Mouse (Mus musculus) embryonic facial prominence, embryonic 13.5 days (tissue): ENCODE results near the gene Cfap206. TPM values are rescaled to one million over a fixed set of nuclear protein-coding genes. Genes with fewer than 3 reads are reported as not detected.
"Not testable (repeated sequence)": the region's sequence is repeated elsewhere in the genome, so short reads cannot be mapped to it uniquely, and the experiment has no call there.

Source experiments
- ATAC-seq: fragments of 200-750 bp; cut with Nextera tagmentation; 2 replicates; pipeline ENCODE4 v1.8.0; 2017; ENCODE audit warnings: low read depth; ENCODE audit not compliant: insufficient number of reproducible peaks, insufficient read depth, low FRiP score, low TSS enrichment
- H3K27ac ChIP-seq: fragments of 300-500 bp; sonication (generic); 2 replicates; pipeline ENCODE4 v1.5.1; 2015; ENCODE audit warnings: moderate library complexity, mild to moderate bottlenecking, inconsistent platforms
- H3K27me3 ChIP-seq: fragments of 300-500 bp; sonication (generic); 2 replicates; pipeline ENCODE4 v1.6.1; 2015; ENCODE audit warnings: mild to moderate bottlenecking, inconsistent platforms
- H3K36me3 ChIP-seq: fragments of 300-500 bp; sonication (generic); 2 replicates; pipeline ENCODE4 v1.6.1; 2015; ENCODE audit warnings: mild to moderate bottlenecking, inconsistent platforms
- H3K4me1 ChIP-seq: fragments of 300-500 bp; sonication (generic); 2 replicates; pipeline ENCODE4 v1.6.1; 2015; ENCODE audit warnings: inconsistent platforms
- H3K4me2 ChIP-seq: fragments of 300-500 bp; sonication (generic); 2 replicates; pipeline ENCODE4 v1.6.1; 2015; ENCODE audit warnings: moderate library complexity, mild to moderate bottlenecking, inconsistent platforms
- H3K4me3 ChIP-seq: fragments of 300-500 bp; sonication (generic); 2 replicates; pipeline ENCODE4 v1.5.1; 2015; ENCODE audit warnings: mild to moderate bottlenecking, inconsistent platforms
- H3K9ac ChIP-seq: fragments of 300-500 bp; sonication (generic); 2 replicates; pipeline ENCODE4 v1.6.1; 2015; ENCODE audit warnings: mild to moderate bottlenecking, inconsistent platforms
- H3K9me3 ChIP-seq: fragments of 300-500 bp; sonication (generic); 2 replicates; pipeline ENCODE4 v1.6.1; 2016; ENCODE audit warnings: inconsistent platforms
- WGBS: fragments of 180-500 bp; shearing (Covaris S2); methylation state at CpG from one replicate; pipeline ENCODE4 v1.1.7; 2015; ENCODE audit warnings: mixed read lengths; 5-methylcytosine and 5-hydroxymethylcytosine counted together
- polyA plus RNA-seq: library from polyadenylated mRNA; unstranded; fragments of >200 nt; fragmentation: Nextera tagmentation; extraction: Ambion mirVana; gene quantifications from 2 replicates; pipeline ENCODE4 v1.2.1, GENCODE M21; 2015

The Cfap206 gene
- polyA plus RNA-seq = 0.27 and 1.3 TPM in 2 replicates

DNA sequence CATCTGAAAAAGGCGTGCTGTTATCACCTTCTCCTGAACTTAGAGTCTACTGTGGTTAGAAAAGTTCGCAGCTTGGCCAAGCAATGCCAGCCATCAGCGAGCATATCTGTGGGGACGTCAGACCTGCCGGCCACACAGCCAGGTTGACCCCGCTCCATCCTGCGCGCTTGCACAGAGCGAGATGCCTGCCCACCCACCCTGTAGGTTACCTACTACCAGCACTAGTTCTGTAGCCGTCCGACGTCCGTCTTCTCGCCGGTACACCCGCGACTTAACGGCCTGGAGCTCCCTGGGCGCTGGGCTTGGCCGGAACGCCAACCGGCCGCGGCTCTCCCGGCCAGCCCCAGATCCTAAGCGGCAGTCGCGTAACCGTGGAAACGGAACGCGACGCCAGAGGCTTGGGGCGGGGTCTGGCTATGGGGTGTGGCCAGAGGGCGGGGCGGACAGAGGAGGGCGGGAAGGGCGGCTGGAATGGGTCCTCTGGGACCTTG, at the start of gene Cfap206:
Gene Cfap206, minus strand, starts transcription at position 356 of the 491 bp plus-strand sequence.
- under 1% methylated on average over 38 of the region's 38 CpGs for WGBS
- Histone ChIP-seq H3K4me1 (peaks cover 7% of the 10 kb centered on the region), H3K9me3 (no peaks in the 10 kb centered on the region), H3K36me3 (no peaks in the 10 kb centered on the region), H3K4me2 (peak within 1 kb of the TSS; percentile 92), H3K27ac (no peak within 1 kb of the TSS), H3K27me3 (peaks cover 16% of the 10 kb centered on the region), H3K4me3 (peak within 1 kb of the TSS; percentile 56), H3K9ac (peak within 1 kb of the TSS; percentile 65)
- ATAC-seq = peak; percentile 75; the same call in 1 of the 2 replicates

DNA sequence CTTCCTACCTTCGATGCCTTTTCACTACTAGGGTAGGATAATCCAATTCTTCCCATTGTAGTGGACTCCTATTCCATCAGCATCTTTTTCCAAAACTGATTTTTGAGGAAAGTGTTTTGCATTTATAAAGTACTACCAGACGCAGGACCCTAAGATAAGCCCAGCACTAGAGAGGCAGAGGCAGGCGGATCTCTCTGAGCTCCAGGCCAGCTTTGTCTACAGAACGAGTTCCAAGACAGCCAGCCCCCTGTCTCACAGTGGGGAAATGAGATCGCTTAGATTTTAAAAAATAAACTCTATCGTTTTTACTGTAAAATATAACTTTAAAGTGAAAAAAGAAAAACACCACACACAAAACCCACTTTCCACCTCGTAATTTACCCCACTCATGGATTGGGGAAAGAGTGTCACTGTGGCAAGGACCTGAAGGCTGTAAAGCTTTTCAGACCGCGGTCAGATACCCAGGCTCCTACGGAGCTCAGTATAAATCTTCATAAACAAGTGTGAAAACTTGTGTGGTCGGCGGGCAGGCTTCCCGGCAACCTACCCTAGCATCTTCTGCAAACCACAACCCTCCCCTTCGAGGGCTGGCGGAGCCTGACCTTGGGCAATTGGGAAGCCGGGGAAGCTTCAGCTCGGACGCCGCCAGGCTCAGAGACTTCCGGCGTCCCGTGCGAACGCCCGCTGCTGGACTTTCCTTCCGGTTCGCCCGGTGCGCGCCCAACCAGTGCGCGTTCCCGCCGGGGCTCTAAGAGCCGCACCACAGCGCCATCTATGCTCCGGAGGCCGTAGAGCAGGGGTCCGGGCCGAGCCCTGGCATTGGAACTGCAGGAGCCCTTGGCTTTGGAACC, 47.9 kb upstream of the Cfap206 start, which contains the start of gene Smim8:
Gene Smim8, minus strand, starts transcription at position 747 of the 851 bp plus-strand sequence.
- Histone ChIP-seq H3K9me3 (no peaks in the 10 kb centered on the region), H3K9ac (peak within 1 kb of the TSS; percentile 83), H3K36me3 (no peaks in the 10 kb centered on the region), H3K4me3 (peak within 1 kb of the TSS; percentile 67), H3K4me1 (no peaks in the 10 kb centered on the region), H3K27ac (peak within 1 kb of the TSS; percentile 80), H3K4me2 (peak within 1 kb of the TSS; percentile 72), H3K27me3 (no peaks in the 10 kb centered on the region)
- ATAC-seq = peak; percentile 80; the same call in 1 of the 2 replicates
- WGBS = 5% methylated on average over 40 of the region's 40 CpGs

DNA sequence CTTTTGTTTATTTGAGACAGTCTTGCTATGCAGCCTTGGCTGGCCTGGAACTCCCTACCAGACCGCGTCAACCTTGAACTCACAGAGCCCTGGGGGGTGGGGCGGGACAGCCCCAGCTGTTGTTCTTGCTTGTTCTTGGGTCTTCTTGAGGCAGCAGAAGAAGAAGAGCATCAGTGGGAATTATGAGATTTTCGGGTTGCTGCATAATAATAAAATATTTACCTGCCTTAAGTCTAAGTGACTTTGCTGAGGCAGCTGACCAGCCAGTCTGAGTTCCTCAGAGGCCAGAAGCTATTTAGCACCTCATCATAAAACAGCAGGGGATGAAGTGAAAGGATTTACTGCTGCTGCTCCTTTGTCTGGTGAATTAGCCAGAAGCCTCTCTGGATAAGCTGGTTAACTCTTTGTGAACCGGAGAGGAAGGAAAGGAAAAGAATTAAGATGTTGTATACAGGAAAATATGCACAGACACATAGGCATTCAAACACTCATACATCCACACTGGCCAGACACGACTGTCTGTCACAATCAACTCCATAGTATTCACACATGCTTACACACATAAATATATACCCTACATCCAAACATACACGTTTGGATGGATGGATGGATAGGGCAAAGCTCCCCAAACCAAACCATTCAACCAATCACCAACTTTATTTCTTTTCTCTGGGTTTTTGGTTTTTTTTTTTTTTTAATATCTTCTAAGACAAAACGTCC, 41.8 kb upstream of the Cfap206 start:
- Histone ChIP-seq H3K27me3 (no peaks in the 10 kb centered on the region), H3K4me3 (no peak overlapping the region), H3K9ac (no peak overlapping the region), H3K9me3 (no peaks in the 10 kb centered on the region), H3K27ac (no peak overlapping the region), H3K4me1 (no peaks in the 10 kb centered on the region), H3K4me2 (no peak overlapping the region), H3K36me3 (peaks cover 19% of the 10 kb centered on the region)
- ATAC-seq = no peak
- WGBS = 17% methylated on average over 8 of the region's 8 CpGs

DNA sequence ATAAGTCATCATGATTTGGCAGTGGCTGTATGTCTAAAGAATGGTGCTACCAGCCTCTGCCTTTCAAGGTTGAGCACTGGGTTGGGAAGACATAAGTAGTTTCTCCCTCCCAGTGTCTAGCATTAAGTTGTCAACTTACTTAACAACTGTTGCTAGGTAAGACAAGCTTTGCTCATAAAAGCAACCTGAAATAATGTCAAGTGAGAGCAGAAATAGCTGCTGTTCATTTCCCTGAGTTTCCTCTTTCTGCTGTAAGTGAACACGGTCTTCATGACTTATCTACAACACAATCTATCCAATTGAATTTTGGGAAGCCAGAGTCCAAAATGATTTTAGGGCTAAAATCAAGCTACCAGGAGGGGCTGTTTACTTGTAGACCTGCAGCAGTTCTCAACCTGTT, 26.2 kb upstream of the Cfap206 start, which contains the start of gene Gm136:
Gene Gm136, minus strand, starts transcription at position 101 of the 400 bp plus-strand sequence.
- no peaks in the 10 kb centered on the region for H3K27me3 ChIP-seq
- H3K4me2 ChIP-seq = no peak within 1 kb of the TSS
- no peaks in the 10 kb centered on the region for H3K4me1 ChIP-seq
- H3K4me3 ChIP-seq = no peak within 1 kb of the TSS
- 71% methylated on average over 1 of the region's 1 CpGs for WGBS
- H3K36me3 ChIP-seq = no peaks in the 10 kb centered on the region
- ATAC-seq = no peak
- no peak within 1 kb of the TSS for H3K27ac ChIP-seq
- no peak within 1 kb of the TSS for H3K9ac ChIP-seq
- H3K9me3 ChIP-seq = no peaks in the 10 kb centered on the region

DNA sequence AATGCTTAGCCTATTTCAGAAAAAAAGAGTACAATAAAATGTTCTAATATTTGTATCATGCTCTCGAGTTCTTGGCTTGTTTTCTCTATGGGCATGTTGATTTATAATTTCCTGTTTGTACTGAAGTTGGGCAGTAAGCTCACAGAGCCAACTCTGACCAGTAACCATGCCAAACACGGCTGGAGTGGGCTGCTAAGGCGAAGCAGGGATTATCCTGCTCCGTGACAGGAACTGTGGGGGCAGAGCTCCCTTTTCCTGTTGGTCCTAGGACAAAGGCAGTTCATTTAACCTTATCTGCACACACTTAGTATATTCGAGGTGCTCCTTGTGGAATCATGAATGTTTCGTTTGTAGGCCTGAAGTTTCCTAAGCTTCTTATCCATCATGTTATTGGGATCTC, 19.2 kb upstream of the Cfap206 start:
- H3K9ac ChIP-seq = no peak overlapping the region
- H3K9me3 ChIP-seq = no peaks in the 10 kb centered on the region
- no peak for ATAC-seq
- 54% methylated on average over 6 of the region's 6 CpGs for WGBS
- H3K27ac ChIP-seq = no peak overlapping the region
- H3K4me3 ChIP-seq = no peak overlapping the region
- H3K27me3 ChIP-seq = 0 out of 2 replicates have a peak, but pooled peaks cover 3% of the 10 kb centered on the region
- no peaks in the 10 kb centered on the region for H3K4me1 ChIP-seq
- no peaks in the 10 kb centered on the region for H3K36me3 ChIP-seq
- no peak overlapping the region for H3K4me2 ChIP-seq

DNA sequence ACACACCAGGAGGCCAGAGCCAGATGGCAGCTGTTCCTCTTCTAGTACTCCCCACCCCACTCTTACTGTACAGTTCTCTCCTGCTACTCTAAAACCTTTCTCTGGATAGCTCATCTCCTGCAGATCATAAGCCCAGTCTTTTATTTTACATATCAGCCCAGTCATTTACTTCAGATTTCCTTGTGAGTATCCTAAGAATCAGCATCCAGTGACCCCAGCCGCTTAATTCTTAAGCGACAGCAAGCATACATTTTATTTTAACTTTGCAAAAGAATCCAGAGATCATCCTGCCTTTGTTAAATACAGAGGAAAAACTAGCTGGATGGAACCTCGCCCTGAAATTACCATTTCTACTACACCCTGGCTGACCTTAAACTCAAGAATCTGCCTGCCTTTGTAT, 4.5 kb upstream of the Cfap206 start:
- H3K4me3 ChIP-seq = no peak overlapping the region
- H3K27ac ChIP-seq = no peak overlapping the region
- H3K9me3 ChIP-seq = no peaks in the 10 kb centered on the region
- no peak overlapping the region for H3K9ac ChIP-seq
- no peaks in the 10 kb centered on the region for H3K36me3 ChIP-seq
- no peak overlapping the region for H3K4me2 ChIP-seq
- no peak for ATAC-seq
- peaks cover 7% of the 10 kb centered on the region for H3K4me1 ChIP-seq
- H3K27me3 ChIP-seq = peaks cover 8% of the 10 kb centered on the region
- 79% methylated on average over 3 of the region's 3 CpGs for WGBS

DNA sequence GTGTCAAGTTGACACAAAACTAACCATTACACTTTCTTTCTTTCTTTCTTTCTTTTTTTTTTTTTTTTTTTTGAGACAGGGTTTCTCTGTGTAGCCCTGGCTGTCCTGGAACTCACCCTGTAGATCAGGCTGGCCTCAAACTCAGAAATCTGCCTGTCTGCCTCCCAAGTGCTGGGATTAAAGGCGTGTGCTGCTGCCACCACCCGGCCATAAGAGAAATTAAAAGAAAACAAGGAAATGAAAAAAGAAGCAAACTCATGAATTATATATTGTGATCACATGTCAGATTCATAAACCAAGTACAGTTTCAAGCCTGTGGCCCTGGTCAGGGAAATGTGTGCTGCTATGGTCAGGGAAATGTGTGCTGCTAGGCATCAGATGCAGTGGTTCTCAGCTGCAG, 3.4 kb upstream of the Cfap206 start:
- not testable (repeated sequence) for H3K27ac ChIP-seq, H3K4me2 ChIP-seq, H3K4me3 ChIP-seq, H3K36me3 ChIP-seq, ATAC-seq, H3K27me3 ChIP-seq, H3K4me1 ChIP-seq, H3K9ac ChIP-seq, H3K9me3 ChIP-seq
- WGBS = 41% methylated on average over 2 of the region's 2 CpGs

DNA sequence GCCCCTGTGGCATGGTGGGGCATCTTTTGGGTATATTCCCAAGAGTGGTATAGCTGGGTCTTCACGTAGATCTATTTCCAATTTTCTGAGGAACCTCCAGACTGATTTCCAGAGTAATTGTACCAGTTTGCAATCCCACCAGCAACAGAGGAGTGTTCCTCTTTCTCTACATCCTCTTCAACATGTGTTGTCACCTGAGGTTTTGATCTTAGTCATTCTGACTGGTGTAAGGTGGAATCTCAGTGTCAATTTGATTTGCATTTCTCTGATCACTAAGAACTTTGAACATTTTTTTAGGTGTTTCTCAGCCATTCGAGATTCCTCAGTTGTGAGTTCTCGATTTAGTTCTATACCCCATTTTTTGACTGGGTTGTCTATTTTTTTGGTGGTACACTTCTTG, 4.3 kb downstream of the Cfap206 start:
- not testable (repeated sequence) for ATAC-seq, H3K27ac ChIP-seq, H3K9me3 ChIP-seq, H3K36me3 ChIP-seq, H3K4me1 ChIP-seq, H3K4me2 ChIP-seq, H3K9ac ChIP-seq, H3K4me3 ChIP-seq
- peaks cover 16% of the 10 kb centered on the region for H3K27me3 ChIP-seq
- 90% methylated on average over 3 of the region's 3 CpGs for WGBS

DNA sequence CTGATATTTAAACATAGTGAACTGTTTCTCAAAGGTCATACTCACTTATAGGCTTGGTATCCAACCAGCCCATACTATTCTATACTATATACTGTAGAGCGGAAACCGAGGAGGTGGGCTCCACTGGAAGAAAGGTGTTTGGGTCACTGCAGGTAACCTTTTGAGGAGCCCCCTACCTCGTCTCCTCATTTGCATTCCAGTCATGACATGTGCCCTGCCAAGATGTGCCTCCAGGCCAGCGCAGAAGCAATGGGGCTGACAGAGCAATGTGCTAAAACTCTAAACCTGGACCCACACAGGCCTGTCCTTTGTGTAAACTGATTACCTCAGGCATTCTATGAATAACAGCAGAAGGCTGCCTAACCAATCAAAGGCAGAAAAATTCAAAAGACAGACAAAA, 5.7 kb downstream of the Cfap206 start:
- Histone ChIP-seq H3K27ac (no peak overlapping the region), H3K4me3 (no peak overlapping the region), H3K36me3 (no peaks in the 10 kb centered on the region), H3K27me3 (peaks cover 7% of the 10 kb centered on the region; the same call in 1 of the 2 replicates), H3K9ac (no peak overlapping the region), H3K4me1 (no peaks in the 10 kb centered on the region), H3K9me3 (no peaks in the 10 kb centered on the region), H3K4me2 (no peak overlapping the region)
- no peak for ATAC-seq
- WGBS = 51% methylated on average over 4 of the region's 4 CpGs

DNA sequence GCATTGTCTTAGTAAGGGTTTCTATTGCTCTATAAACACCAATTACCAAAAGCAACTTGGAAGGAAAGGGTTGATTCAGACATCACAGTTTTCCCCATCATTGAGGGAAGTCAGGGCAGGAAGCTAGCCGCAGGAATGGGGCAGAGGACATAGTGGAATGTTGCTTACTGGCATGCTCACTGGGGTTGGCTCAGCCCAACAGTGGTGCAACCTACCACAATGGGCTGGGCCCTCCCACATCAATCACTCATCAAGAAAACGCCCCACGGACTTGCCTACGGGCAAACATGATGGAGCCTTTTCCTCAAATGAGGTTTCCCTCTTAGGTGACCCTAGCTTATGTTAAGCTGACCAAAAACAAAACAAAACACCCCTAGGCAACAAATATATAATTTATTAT, 6.8 kb downstream of the Cfap206 start:
- no peak overlapping the region for H3K4me3 ChIP-seq
- ATAC-seq = no peak
- H3K27me3 ChIP-seq = peaks cover 5% of the 10 kb centered on the region; the same call in 1 of the 2 replicates
- 74% methylated on average over 4 of the region's 4 CpGs for WGBS
- H3K9me3 ChIP-seq = no peaks in the 10 kb centered on the region
- H3K4me2 ChIP-seq = no peak overlapping the region
- H3K36me3 ChIP-seq = no peaks in the 10 kb centered on the region
- no peaks in the 10 kb centered on the region for H3K4me1 ChIP-seq
- no peak overlapping the region for H3K9ac ChIP-seq
- H3K27ac ChIP-seq = no peak overlapping the region

DNA sequence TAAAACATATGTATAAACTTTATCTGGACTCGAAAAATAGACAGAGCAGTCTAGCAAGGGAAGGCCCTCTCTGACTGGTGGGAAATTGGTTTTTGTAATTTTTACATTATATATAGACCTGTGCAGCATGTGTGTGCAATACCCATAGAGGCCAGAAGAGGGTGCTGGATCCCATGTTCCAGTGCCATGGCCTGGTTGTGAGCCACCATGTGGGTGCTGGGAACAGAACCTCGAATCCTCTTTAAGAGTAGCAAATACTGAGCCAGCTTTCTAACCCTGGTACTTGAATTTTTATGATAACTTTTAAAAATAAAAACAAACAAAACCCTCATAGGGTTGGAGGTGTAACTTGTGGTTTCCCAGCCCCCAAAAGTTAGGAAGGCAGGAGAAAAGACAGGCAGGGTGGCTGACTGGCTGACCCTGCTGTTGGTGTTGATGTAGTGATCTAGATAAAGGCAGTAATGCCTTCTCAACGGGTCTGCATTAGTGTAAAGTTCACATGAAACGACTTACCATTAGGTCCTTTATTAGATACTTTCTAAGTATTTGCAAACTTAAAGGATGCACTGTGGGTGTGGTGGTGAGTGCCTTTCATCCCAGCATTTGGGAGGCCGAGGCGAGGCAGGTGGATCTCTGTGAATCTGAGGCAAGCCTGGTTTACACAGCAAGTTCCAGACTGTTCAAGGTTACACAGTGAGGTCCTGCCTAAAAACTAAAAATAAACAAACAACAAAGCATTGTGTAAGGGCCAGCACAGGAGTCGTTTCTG, 9.7 kb downstream of the Cfap206 start:
- Histone ChIP-seq H3K9me3 (no peaks in the 10 kb centered on the region), H3K27ac (no peak overlapping the region), H3K4me3 (no peak overlapping the region), H3K9ac (no peak overlapping the region), H3K36me3 (no peaks in the 10 kb centered on the region), H3K27me3 (no peaks in the 10 kb centered on the region), H3K4me1 (no peaks in the 10 kb centered on the region), H3K4me2 (no peak overlapping the region)
- WGBS = 83% methylated on average over 7 of the region's 7 CpGs
- ATAC-seq = no peak
